Mouse (Mus musculus): ENCODE measurements around the gene Hibch.
"Not testable (repeated sequence)": the region's sequence is repeated elsewhere in the genome, so short reads cannot be mapped to it uniquely, and the experiment has no call there.

Gene Hibch

DNA sequence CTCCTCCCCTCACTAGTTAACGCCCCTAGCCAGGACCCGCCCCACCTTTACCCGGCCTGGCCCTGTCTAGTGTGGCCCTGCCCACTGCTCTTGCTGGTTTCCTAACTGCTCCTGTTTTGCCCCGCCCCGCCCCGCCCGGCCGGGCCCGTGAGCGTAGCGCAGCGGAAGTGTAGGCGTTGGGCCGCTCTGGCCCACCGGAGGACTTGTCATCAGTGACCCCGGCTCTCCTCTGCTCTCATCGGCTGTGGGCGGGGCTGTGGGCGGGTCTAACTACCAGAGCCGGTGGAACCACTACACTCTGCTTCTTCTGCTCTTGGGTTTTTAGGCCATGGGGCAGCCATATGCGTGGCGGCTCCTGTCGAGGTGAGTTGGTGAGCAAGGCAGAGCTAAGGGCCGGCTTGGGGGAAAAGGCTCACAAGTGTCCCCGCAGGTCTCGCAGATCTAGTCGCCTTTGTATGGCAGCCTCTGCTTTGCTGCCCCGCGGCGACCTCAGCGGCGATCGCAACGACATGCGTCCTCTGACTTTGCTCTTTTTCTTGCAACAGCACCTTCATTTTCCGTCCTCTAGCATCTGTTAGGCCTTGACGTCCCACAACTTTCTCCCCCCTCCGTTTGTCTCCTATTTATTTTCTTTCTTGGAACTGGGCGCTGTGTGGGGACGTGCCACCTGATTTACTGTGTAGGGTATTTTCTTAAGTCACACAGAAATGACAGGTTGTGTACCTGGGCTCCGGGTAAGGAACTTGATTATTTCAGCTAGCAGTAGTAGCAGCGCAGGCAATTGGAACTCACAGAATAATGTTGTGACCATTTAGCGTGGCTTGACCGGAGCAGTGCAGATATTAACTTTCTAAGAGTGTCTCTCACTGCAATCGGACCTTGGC is at the start of gene Hibch:
Gene Hibch (plus strand): TSS at position 148 of the 884 bp plus-strand sequence.
- peak; percentile 99 for DNase-seq

GRCm38 (mm10) chr1:52795927-52796326 is 48.8 kb upstream of the Hibch start:
- DNase-seq = no peak

DNA sequence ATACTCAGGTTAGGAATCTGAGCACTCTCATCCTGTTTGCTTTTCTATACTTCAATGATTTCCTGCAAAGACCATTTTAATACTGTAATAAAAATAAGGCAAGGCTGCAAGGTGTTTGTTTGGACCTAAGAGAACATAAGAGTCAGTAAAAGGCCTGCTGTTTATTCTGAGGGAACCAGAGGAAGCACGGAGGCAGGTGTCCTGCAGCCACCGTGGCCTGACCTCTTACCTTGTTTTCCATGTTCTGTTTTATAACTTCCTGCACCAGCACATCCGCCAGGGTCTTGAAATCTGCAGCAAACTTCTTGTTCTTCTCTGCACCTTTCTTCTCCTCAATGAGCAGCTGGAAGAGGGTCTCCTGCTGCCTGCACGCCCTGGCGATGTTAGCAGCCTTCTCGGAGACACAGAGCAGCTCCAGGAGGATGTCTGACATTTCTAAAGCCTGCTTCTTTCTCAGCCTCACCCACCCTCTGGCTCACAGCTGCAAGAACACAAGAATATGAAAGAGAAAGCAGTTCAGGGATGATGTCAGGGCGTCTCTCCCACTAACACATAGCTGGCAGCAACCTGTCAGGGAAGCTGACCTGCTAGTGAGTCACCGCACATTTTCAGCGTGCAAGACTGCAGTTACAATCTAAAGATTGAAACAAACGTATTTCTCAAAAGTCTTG is 45.5 kb upstream of the Hibch start:
- peak; percentile 21 to 48 for DNase-seq

DNA sequence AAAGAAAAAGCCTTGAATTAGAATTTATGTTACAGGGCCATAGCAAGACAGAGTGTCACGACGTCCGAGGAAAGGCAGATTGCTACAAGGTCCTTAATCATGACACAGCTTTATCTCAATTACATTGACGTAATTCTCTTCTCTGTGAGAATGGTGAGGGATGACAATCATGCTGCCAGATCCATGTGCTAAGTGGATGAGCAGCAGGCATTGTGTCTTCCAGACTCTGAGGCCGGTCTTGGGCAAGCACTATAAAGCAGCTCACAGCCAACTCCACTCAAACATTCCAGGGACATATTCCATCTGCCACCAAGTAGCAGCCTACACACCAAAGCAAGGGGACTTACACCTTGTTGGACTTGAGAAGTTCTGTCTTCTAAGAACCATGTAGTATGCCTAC is 45.0 kb upstream of the Hibch start:
- no peak for DNase-seq

- DNase-seq = peak; percentile 15 to 57
Observed at GRCm38 (mm10) chr1:52800340-52800740, 44.4 kb upstream of the Hibch start.

DNA sequence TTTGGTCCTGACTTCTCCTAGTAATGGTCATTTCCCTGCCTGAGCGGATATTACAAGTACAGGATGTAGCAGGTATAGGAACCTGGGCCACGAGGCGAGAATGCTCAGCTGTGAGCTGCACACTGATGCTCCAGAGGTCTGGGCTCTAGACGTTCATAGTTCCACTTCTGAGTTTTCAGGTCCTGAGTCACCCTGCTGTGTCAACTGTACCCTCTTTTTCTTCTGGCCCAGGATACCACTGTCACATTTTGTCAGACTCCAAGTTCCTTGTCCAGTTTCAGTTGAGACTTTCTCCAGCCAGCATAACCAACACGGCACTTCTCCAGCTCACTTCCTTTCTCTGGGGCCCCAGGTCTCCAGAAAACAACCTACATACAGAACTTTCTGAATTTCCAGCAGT is 43.1 kb upstream of the Hibch start:
- DNase-seq = no peak

- no peak for DNase-seq
Observed at GRCm38 (mm10) chr1:52802406-52802975, 42.2 kb upstream of the Hibch start.

DNA sequence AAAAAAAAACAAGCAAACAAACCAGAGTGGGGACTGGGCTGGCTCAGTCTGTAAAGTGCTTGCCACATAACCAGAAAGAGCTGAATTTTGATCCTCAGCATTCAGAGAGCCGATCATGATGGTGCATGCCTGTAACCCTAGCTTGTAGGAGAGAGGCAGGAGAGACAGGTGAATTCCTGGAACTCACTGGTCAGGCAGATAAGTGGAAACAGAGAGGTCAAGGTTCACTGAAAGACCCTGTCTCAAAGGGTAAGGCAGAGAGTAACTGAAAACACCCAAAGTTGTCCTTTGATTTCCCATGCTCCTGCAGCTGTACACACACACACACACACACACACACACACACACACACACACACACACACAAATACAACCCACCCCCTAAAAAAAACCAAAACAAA is 39.7 kb upstream of the Hibch start:
- DNase-seq = no peak

DNA sequence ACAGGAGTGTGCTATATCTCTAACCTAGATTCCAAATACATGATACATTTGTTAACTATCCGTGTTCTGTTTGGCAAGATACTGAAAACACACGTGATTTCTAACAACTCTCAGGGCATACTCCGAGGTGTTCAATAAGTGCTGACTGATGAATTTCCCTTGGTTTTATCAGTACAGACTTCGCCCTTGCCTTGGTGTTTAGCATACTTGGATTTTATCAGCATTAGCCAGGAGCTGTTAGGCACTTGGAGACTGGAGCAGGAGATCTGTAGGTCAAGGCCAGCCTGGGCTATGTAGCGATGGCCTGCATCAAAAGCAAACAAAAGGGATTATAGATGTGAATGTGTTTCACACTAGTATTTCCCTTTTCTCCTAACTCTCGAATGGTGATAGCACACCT is 36.3 kb upstream of the Hibch start:
- no peak for DNase-seq

- DNase-seq = no peak
Observed at GRCm38 (mm10) chr1:52816232-52816891, 28.4 kb upstream of the Hibch start.

DNA sequence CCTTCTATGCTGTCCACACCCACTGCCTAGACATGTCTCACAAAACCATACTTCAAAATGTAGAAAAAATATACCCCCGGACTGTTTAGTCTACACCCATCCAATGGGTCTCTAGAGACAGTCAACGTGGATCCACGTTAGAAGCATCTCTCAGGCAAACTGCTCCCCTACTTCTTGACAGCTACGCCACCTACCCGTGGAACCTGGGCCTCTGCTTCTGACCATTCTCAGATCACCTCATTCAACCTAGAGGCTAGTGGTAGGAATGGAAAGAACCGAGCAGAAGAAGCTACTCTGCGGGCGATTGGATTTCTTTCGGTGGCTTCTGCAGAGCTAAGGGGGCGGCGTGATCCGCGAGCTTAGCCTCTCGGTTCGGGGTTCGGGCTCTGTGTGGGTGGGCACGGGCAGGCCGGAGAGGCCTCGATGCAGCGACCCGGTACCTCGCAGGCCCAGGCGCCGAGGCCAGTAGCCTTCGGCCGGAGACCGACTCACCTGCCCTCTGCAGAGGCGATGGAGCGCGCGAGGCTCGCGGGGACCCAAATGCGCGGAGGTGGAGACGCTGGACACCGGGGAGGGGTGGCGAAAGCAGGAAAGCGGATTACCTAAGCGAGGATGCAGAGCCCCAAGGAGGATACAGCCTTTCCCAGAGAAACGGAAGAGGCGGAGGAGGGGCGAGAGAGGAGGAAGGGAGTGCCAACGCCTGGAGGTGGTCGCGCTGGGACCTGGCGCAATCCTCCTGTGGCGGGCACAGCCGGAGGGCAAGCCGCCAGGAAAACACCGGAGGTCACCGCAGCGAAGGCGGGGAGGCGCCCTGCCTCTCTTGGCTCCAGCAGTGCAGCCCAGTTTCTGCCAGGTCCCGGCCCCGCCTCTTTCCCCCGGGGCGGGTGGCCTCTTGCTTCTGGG is 27.6 kb upstream of the Hibch start, which contains the start of gene Inpp1:
Gene Inpp1 (minus strand): TSS at position 779 of the 903 bp plus-strand sequence.
- DNase-seq = peak; percentile 54 to 69

GRCm38 (mm10) chr1:52817813-52818147 is 26.9 kb upstream of the Hibch start:
- DNase-seq = no peak

- no peak for DNase-seq
Observed at GRCm38 (mm10) chr1:52839099-52839498, 5.6 kb upstream of the Hibch start.

- DNase-seq = no peak
Observed at GRCm38 (mm10) chr1:52844354-52844753, 375 bp upstream of the Hibch start.

DNA sequence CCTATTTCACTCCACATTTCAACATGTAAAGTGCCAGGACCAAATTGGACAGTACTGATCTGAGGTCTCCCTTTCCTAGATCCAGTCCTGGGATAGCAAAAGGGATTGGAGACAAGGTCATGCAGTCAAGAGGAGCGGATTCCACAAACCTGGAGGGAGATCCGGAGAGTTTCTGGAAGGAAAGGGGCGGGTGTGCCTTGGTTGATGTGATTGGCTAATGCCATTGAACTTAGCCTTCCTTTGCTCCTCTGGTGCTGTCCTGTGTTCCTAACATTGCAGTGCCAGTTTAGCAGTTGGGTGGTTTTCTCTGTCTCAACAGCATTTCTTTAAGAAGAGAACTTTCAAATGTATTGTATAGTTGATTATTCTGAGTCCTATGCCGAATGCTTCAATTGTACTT is 1.8 kb downstream of the Hibch start:
- no peak for DNase-seq

DNA sequence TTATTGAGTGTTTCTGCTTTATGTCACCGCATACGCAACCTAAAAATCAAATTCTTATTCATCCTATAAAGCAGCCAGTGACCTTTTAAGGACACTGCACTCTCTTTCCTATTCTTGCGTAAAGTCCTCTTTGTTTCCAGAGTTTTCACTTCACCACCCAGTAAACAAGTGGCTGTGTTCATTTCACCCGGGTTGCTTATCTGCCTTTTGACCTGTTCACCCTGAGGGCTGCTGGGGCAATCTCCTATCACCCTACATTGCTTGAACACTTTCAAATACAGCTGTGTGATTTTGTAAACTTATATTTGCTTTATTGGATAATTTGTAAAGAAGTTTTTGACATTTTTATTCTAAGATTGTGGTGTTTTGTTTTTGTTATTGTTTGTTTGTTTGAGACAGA is 4.7 kb downstream of the Hibch start:
- no peak for DNase-seq

DNA sequence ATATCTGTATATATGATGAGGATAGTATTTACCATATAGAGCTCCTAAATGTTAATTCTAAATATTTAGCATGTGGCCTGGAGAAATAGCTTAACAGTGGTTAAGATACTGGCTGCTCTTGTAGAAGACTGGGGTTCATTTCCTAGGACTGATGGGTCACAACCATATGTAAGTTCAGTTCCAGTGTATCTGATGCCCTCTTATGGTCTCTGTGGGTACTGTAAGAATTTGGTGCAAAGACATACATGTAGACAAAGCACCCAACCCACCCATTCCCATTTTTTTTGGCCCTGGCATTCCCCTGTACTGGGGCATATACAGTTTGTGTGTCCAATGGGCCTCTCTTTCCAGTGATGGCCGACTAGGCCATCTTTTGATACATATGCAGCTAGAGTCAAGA is 9.3 kb downstream of the Hibch start:
- DNase-seq = not testable (repeated sequence)

DNA sequence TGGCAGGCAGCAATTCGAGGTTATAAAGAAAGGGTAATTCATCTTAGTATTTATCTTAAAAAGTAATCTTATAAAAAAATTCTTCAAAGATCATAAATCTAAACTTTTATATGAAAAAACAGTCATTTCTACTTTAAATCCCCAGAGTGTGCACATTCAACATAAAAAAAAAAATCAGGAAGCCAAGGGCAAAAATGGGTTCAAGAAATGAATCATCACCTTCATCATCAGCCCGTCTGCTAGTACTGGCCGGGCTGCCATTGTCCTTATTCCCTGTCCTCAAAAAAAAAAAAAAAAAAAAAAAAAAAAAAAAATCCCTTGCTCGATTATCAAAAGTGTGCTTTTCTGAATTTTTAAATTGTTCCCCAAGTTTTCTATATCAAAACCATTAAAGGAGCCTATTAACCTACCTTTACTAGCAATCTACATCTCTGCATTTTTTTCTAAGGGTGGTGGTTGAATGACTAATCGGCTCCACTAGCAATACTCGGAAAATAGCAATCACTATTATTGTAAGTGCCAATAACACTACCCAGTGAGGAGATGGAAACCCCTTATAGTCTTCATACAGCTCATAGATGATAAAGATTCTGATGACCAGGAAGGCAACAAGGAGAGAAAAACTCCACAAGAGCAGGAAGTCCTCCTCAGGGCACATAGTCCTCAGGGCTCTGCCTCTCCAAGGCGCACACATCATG is 11.3 kb downstream of the Hibch start:
- no peak for DNase-seq

GRCm38 (mm10) chr1:52864220-52864619 is 19.5 kb downstream of the Hibch start:
- no peak for DNase-seq

DNA sequence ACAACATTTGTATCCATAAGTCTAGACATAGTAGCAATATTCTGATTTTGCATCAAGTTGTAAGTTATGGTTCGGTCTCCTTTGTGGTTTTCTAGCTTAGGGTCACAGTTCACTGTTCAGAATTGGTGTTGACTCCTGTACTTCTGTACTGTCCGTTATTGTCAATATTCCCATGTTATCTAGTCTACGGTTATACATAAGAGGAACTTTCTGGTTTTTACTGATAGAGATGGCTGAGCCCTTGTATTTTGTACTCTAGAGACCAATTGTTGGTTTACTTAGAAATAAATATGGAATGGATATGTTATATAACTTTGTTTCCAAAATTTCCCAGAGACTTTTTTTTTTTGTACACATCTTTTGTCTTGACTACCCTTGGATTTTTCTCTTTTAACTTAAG is 21.3 kb downstream of the Hibch start:
- DNase-seq = no peak

- no peak for DNase-seq
Observed at GRCm38 (mm10) chr1:52867876-52868275, 23.1 kb downstream of the Hibch start.

DNA sequence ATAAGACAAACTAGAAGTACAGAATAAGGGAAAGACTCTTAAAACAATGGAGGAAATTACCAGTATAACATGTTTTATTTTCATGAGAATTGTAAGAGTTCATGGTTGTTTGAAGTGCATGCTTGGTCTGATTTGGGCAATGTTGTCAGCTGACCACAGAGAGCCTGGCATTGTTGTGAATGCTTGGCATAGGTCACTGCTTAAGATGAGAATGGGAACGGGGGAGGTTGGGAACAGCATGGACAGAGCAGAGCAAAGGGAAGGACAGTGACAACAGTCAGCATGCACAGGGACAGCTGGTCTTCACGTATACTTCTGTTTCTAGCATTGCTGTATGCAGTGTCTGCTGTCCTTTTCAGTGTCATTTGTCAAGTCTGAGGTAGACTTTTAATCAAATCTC is 39.5 kb downstream of the Hibch start:
- no peak for DNase-seq

Data from thymus, adult 18-20 months (tissue).